Mouse (Mus musculus): ENCODE measurements around the gene Robo3. TPM values are rescaled to one million over a fixed set of nuclear protein-coding genes. Genes with fewer than 3 reads are reported as not detected.

Robo3 gene
- polyA plus RNA-seq, 1 experiment: 0.21 TPM

DNA sequence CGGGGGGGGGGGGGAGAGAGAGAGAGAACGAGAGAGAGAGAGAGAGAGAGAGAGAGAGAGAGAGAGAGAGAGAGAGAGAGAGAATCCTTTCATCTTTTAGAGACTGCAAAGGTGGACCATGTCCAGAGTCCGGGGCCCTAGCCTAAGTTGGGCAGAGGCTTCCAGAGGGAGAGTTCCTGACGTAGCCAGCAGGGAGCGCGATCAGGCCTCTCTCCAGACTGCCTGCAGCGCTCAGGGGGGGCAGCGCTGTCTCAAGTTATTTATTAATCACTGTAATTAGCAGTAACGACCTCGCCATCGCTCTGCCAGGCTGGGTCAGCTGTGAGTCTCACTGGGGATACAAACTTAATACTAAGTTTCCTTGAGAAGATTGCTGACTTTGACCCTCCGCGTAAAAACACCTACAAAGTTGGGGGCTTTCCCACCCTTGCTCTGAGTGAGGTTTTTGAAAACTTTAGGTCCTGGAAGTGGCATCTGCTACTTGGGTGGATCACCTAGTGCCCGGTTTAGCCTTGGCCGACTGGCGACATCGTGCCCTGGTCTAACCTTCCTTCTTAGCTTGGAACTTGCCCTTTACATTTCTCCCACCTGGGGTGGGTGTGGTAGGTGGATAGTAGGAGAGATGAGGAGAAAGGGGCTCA is 900 bp downstream of the Robo3 start:
- DNase-seq (ENCODE audit: low read depth, low spot score): no peak
- WGBS: 3% methylated on average over 16 of the region's 17 CpGs

DNA sequence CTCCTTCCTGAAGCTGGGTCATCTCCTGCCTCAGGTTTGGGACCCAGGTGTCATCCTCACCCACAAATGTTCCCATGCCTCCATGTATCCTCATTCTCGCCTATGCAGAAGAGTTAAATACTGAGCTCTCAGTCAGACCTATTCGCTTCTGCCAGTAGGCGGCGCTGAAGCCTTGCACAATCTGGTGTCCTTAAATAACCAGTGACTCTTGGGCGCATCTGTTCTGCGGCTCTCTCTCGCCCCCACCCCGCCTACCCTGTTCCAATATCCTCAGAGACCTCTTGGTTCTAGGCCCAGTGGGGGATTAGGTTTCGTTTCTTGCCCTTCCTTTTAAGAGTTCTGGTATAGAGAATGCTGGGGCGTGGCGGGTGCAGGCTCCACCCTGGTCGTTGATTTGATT is 2.5 kb downstream of the Robo3 start:
- 2% methylated on average over 12 of the region's 12 CpGs for WGBS

DNA sequence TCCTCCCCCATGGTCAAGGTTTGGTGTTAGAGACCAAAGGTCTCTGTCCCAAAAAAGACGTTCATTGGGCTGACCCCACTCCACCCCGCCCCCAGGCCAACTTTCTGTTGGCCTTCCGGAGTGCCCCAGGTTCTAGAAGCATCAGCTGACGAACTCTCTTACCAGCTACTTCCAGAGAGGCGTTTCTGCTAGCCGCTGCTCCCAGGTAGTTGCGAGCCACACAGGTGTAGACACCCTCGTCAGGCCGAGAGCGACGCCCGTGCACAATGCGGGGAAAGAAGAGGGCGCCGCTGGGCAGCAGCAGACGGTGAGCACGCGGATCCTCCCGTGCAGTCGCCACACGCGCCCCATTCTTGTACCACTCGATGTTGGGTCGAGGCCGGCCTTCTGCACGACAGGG is 3.7 kb downstream of the Robo3 start:
- WGBS: 25% methylated on average over 26 of the region's 26 CpGs

More for the DNA sequence above, 2.5 kb downstream of the Robo3 start:
- peak; percentile 67 for DNase-seq (ENCODE audit: low read depth, low spot score)

DNA sequence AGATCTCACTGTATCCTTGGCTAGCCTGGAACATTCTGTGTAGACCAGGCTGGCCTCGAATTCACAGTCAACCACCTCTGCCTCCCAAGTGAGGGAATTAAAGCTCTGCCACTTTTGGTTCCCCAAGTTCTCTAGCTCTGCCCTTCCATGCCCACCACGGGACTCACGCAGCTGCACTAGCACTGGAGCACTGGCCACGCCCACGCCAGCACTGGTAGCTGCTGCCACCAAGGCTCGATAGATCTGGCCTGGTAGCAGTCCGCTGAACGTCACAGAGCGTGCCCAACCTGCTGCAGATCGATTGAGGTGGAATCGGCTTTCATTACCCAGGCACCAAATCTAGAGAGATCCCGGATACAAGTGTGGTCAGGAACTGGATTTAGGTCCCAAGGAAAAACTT is 11.8 kb downstream of the Robo3 start:
- no peak for DNase-seq (ENCODE audit: low read depth, low spot score)
- WGBS: 17% methylated on average over 12 of the region's 12 CpGs

More for the DNA sequence above, 3.7 kb downstream of the Robo3 start:
- no peak for DNase-seq (ENCODE audit: low read depth, low spot score)

DNA sequence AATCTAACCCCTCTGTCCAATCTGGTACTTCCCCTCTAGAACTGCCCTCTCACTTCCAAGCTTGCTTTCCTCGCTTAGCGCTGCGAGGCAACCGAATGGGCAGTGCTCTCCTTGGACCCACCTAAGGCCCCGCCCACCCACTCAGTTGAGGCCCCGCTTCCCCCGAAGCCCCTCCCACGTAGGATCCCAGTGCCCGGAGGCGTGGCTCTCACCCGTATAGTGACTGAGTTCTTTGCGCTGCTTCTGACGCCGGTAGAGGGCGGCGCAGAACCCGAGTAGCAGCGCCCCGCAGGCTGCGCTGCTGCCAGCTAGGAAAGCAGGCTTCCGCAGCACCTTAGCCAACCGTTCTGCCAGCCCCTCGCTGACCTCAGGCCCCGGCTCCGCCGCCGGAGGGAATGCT is 12.4 kb downstream of the Robo3 start:
- DNase-seq (ENCODE audit: low read depth, low spot score): peak; percentile 42
- WGBS: under 1% methylated on average over 27 of the region's 27 CpGs

DNA sequence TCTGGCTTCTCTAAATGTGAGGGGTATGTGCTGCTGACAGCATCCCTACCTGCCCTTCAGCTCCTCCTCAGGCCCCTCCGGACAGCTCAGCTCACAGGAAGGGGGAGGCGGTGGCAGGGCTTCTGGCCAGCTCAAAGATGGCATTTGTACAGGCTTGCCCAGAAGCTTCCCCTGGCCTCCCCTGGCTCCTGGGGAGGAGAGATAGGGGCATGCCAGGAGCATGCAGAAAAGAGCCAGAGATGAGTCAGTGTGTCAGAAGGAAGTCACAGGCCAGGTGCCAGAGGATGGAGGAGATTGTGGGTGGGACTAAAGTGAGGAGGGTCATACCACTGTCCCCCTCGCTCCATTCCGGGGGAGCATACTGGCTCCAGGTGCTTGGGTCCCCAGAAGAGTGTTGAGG is 14.3 kb downstream of the Robo3 start:
- WGBS: 68% methylated on average over 4 of the region's 4 CpGs

DNA sequence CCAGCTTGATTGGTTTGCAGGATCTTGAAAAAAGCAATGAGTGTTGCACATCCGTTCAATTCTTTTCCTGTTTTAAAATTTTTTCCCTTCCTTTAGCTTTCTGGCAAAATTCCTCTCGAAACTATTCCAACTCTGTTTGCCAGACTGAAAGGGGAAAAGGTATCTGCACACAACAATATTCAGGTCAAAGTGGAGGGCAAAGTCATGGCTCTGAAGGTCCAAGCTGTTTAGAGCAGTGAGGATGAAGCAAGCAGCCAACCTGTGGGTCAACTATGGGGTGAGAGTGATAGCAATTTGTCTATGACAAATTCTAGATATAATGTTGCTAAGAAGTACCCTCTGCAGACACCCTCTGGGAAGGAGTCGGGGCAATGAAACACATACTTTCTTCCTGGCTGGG is 18.4 kb downstream of the Robo3 start:
- 74% methylated on average over 3 of the region's 3 CpGs for WGBS
- DNase-seq (ENCODE audit: low read depth, low spot score): no peak

More for the DNA sequence above, 14.3 kb downstream of the Robo3 start:
- no peak for DNase-seq (ENCODE audit: low read depth, low spot score)

DNA sequence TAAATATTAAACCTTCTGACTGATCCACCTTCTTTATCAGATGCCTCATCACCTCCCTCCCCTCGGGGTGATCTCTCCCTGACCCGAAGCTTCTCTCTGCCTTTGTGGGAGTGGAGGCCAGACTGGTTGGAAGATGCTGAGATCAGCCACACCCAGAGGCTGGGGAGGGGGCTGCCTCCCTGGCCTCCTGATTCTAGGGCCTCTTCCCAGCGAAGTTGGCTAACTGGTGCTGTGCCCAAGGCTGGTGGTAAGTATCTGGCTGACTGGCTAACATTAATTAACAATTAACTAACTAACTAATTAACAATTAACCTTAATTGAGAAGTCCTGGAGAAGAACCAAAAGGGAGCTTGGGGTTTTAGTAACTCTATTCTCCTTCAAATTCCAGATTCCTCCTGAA is 20.1 kb downstream of the Robo3 start:
- DNase-seq (ENCODE audit: low read depth, low spot score): no peak
- 32% methylated on average over 3 of the region's 3 CpGs for WGBS

DNA sequence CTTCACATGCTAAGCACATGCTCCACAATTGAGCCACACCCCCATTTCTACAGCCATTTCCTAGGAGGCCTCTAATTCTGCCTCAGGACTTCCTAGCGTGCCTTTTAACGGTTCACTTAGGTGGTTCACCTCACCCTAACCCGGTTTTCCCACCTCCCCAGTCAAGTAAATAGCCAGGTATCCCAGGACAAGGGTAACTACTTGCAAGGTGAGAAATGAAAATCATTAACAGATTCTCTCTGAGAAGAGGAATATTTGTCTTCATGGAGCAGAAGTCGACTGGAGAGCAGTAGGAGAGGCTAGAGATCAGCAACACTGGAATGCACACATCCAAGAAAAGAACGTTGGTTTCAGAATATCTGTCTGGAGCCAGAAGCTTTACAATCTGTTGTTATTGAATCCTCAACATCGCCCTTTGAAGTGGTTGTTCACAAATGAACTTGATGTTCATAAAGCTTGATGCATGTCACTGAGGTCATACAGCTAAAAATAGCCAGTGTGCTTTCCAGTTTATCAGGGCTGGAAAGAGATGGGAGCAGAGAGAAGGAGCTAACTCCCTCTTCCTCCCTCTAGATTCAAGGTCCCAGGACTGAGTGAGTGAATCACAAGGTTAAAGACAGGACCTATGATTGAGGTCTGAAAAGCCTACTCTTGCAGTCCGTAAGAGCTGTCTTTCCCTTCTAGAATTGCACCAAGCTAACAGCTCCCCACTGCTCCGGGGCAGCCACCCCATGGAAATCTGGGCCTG is 23.2 kb downstream of the Robo3 start:
- WGBS: 51% methylated on average over 8 of the region's 8 CpGs

DNA sequence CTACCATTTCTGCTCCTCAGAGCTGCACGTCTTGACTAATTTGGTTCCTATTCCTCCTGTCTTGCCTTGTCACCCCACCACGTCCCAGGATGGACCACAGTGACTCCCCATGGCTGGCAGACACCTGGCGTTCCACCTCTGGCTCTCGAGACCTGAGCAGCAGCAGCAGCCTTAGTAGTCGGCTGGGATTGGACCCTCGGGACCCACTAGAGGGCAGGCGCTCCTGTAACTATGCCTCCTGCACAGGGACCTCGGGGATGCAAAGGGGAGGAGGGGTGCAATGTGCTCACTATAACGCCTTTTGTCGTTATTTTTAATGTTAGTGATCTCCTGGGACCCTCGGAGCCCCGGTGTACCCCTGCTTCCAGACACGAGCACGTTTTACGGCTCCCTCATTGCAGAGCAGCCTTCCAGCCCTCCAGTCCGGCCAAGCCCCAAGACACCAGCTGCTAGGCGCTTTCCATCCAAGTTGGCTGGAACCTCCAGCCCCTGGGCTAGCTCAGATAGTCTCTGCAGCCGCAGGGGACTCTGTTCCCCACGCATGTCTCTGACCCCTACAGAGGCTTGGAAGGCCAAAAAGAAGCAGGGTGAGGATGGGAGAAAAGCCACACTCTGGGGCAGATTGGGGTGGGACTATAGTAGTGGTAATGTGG is 25.1 kb downstream of the Robo3 start:
- no peak for DNase-seq (ENCODE audit: low read depth, low spot score)
- 19% methylated on average over 19 of the region's 19 CpGs for WGBS

More for the DNA sequence above, 23.2 kb downstream of the Robo3 start:
- DNase-seq (ENCODE audit: low read depth, low spot score): no peak

DNA sequence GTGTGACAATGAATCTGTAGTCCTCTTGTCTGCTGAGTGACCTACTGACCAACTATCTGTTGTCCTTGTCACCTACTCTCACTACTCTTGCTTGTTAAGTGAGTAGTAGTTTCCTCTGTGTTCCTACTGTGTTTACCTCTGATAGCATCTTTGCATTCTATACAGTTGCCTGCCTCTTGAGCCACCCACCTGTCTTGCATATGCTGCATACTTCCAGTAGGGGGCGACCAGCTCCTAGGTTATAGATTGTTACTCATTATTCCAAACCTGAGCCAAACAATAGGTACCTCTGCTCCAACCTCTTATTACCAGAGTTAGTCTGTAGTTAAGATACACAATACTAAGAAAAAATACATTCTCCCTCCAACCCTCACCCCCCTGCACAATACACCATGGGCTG is 26.7 kb downstream of the Robo3 start:
- 0% methylated on average over 1 of the region's 1 CpGs for WGBS

DNA sequence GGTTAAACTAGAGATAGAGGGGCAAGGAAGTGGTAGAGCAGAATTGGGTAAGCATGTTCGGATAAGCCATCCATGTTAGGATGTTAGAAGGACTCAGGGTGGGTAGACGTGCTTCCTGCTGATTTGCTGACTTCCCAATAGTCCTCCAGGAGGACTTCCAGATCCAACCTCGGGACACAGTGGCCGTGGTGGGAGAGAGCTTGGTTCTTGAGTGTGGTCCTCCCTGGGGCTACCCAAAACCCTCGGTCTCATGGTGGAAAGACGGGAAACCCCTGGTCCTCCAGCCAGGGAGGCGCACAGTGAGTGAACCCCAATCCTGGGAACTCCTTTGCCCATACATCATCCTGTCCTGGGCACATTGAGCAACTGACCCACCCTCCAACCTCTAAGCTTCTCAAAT is 30.0 kb downstream of the Robo3 start:
- 82% methylated on average over 7 of the region's 7 CpGs for whole genome bisulfite sequencing
- no peak for DNase-seq (ENCODE audit: low read depth, low spot score)

More for the DNA sequence above, 26.7 kb downstream of the Robo3 start:
- no peak for DNase-seq (ENCODE audit: low read depth, low spot score)

DNA sequence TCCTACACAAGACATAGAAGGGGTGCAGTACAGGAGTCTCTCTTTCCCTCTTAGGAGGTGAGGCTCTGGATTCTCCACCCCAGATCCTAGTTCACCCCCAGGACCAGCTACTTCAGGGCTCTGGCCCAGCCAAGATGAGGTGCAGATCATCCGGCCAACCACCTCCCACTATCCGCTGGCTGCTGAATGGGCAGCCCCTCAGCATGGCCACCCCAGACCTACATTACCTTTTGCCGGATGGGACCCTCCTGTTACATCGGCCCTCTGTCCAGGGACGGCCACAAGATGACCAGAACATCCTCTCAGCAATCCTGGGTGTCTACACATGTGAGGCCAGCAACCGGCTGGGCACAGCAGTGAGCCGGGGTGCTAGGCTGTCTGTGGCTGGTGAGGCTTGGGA is 30.5 kb downstream of the Robo3 start:
- WGBS: 86% methylated on average over 7 of the region's 7 CpGs
- no peak for DNase-seq (ENCODE audit: low read depth, low spot score)

DNA sequence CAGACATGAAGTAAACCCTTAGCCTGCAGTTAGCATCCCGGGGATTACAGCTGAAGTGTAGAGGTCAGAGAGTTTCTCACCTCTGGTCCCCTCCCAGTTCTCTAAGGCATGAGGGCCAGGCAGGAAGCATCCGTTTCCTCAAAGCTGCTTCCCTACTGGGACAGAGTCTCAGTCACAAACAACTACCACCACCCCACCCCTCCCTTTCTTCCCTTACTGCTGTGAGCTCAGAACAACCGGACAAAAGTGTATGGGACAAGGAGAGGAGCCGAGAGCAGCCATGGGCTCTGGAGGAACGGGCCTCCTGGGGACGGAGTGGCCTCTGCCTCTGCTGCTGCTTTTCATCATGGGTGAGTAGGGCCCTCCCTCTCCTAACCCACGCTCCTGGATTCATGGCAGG is 31.2 kb downstream of the Robo3 start, which contains the start of gene Robo4:
Gene Robo4 (plus strand): TSS at position 96 of the 400 bp plus-strand sequence.
- 23% methylated on average over 7 of the region's 7 CpGs for WGBS

DNA sequence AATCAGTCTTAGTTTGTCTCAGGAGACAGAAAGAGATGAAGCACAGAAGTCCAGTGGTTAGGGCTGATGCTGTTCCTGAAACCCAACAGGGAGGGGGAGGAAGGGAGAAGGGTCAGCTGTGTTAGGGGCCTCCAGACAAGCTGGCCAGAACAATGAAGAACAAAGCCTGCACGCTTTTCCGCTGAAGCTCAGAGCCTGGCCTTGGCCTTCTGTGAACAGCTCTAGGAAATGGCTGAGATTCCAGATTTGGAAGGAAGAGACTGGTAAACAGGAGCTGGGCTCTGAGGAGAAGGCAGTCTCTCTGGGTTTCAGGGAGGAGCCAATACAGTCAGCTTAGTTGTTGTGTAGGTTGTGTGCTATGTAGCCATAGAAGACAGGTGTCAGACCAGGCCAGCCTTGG is 32.5 kb downstream of the Robo3 start:
- DNase-seq (ENCODE audit: low read depth, low spot score): no peak
- WGBS: 79% methylated on average over 2 of the region's 2 CpGs

More for the DNA sequence above, 31.2 kb downstream of the Robo3 start, which contains the start of gene Robo4:
- no peak for DNase-seq (ENCODE audit: low read depth, low spot score)

DNA sequence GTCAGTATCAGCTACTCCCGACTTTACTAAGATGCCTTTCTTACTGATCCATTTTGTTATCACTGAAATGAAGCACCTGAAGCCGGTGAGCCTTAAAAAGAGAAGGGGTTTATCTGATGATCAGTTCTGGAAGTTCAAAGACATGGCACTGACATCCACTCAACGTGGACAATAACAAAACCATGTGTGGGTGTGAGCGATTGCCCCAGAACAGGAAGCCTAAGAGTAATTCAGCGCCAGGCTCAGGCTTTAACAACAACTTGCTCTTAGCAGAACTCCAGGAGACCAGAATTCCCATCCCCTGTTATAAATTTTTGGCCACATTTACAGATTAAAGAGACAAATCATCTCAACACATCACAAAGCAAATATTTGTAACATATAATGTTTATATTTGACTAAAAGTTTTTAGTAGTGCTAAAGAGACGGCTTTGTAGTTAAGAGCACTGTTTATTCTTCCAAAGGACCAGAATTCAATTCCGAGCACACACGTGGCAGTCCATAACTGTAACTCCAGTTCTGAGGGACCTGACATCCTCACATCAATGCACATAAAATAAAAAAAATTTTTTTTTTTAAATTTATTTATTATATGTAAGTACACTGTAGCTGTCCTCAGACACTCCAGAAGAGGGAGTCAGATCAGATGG is 39.4 kb downstream of the Robo3 start:
- 60% methylated on average over 8 of the region's 8 CpGs for WGBS
- no peak for DNase-seq (ENCODE audit: low read depth, low spot score)

DNA sequence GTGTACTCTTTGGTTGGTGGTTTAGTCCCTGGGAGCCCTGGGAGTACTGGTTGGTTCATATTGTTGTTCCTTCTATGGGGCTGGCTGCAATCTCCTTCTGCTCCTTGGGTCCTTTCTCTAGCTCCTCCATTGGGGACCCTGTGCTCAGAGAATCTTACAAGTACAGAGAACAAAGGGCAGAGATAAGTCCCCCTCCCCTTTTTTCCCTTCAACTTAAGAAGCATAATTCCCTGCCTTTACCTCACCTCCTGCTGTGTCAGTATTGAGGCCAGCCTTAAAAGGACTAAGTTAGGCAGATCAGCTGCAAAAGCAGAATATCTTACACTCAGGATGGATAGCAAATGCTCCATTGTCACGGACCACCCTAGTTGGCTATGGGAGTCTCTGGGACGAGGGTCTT is 41.0 kb downstream of the Robo3 start:
- 75% methylated on average over 2 of the region's 2 CpGs for WGBS
- no peak for DNase-seq (ENCODE audit: low read depth, low spot score)

DNA sequence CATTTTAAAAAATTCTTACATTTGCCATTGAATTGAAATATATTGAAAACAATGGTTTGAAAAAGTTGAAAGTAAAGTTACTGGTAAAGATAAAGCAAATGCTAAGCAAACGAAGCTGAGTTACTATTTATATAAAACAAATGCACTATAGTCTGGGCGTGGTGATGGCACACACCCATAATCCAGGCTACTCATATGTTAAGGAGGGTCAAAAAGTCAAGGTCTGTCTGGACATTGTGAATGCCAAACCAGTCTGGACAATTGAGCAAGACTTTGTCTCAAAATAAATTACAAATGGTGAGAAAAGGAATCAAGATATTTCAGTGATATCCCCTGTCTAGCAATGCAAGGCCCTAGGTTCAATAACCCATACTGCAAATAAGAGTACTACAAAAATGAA is 42.2 kb downstream of the Robo3 start:
- 39% methylated on average over 2 of the region's 2 CpGs for WGBS
- DNase-seq (ENCODE audit: low read depth, low spot score): no peak

DNA sequence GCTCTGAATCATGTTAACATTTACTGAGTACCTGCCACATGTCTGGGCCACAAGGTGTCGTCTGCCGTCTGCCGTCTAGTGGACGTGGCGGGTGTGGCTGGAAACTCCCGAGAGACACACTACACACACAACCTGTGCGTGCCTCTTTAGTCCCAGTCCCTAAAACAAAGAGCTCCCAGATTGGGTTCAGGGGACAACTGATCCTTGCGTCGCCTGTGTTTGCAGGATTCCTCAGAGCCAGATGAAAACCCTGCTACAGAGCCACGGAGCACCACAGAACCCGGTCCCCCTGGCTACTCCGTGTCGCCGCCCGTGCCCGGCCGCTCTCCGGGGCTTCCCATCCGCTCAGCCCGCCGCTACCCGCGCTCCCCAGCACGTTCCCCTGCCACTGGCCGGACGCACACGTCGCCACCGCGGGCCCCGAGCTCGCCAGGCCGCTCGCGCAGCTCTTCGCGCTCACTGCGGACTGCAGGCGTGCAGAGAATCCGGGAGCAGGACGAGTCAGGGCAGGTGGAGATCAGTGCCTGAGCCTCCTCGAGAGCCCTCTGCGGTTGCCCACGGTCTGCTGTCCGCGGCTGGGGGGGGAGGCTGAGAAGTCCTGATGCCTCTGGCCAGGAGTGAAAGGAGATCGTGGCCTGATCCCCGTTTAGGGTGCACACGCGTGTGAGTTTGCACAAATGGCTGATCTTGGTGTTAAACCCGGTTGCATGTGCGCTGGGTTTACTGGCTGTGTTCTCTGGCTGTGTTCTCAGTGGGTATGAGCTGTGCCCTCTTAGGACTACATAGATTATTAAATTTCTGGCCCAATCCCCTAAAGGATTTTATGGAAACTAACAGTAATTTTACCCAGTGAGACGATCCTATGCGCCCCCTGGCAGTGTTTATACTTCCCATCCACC is 48.5 kb downstream of the Robo3 start:
- 6% methylated on average over 54 of the region's 54 CpGs for WGBS
- no peak for DNase-seq (ENCODE audit: low read depth, low spot score)

Data from large intestine, adult 2 months (tissue).